In the genomic region with DNA sequence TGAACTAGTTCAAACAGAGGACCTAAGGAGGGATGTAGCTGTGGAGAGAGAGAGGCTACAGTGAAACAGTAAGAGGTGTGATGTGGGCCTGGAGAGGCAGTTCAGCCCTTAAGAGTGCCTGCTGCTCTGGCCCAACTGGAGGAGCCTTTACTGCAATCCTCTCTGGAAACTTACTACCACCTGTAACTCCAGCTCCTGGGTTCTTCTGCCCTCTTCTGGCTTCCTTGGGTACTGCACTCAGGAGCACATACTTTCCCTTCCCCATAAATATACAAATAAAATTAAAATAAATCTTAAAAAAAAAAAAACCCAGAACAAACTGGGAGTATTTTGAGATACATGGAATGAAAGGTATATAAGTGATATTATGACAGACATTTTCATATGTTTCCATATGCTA, we compare ENCODE assay signal across 9 mouse cellular contexts. TPM values are rescaled to one million over a fixed set of nuclear protein-coding genes. Genes with fewer than 3 reads are reported as not detected.
A peak's percentile ranks its signal among the peaks of the same experiment; 100 is the strongest.
DNase-seq lines count a peak whose midpoint lies in the region; ATAC-seq and TF ChIP-seq lines count a peak whose summit lies in the region.
"Had no signal": no experiment of that assay in that cellular context is flagged by ENCODE, and none has a peak within 500 bp of the region (broad histone marks: within the 10 kb centered on the region; RNA-seq: fewer than 3 reads in every experiment).

No protein-coding gene starts in this region.

- H3K27ac ChIP-seq in heart, embryonic 11.5 days (ENCODE audit: low read depth, low read length): no peak overlapping the region
- H3K27ac ChIP-seq: embryonic facial prominence, embryonic 15.5 days had no signal

- no peaks in the 10 kb centered on the region for H3K27me3 ChIP-seq in heart, embryonic 11.5 days (ENCODE audit: control insufficient read depth, insufficient read depth, low read length)
- no peaks in the 10 kb centered on the region for H3K27me3 ChIP-seq in G1E (ENCODE audit: insufficient read depth, low read length)
- H3K27me3 ChIP-seq: embryonic facial prominence, embryonic 15.5 days had no signal

- DNase-seq in heart, adult 8-10 months (ENCODE audit: low spot score): peak; percentile 37
- peak; percentile 22 for DNase-seq in 3134 (ENCODE audit: extremely low read depth, insufficient read length, low spot score)
- DNase-seq in G1E (ENCODE audit: low spot score): no peak
- DNase-seq in kidney, postnatal 36 days: peak; percentile 46 to 83
- DNase-seq in cerebellum, adult 8-10 months: no peak

- no peak overlapping the region for H3K4me3 ChIP-seq in heart, embryonic 11.5 days (ENCODE audit: low read depth, low read length)
- H3K4me3 ChIP-seq in G1E (ENCODE audit: low read depth, low read length): no peak overlapping the region
- H3K4me3 ChIP-seq: embryonic facial prominence, embryonic 15.5 days had no signal

- H3K4me2 ChIP-seq in heart, embryonic 11.5 days: no peak overlapping the region
- H3K4me2 ChIP-seq: embryonic facial prominence, embryonic 15.5 days had no signal

- no peak overlapping the region for H3K9ac ChIP-seq in heart, embryonic 11.5 days (ENCODE audit: low read depth, low read length)
- H3K9ac ChIP-seq: embryonic facial prominence, embryonic 15.5 days had no signal

- TF ChIP-seq CTCF in G1E (IDR thresholded peaks at IDR 0.05; ENCODE audit: low read depth, low read length): 0 out of 2 replicates have a peak, but pooled peaks have one; percentile 20

- H3K36me3 ChIP-seq in heart, embryonic 11.5 days (ENCODE audit: control insufficient read depth, insufficient read depth, low read length): no peaks in the 10 kb centered on the region
- H3K36me3 ChIP-seq in G1E (replicated peaks): no peaks in the 10 kb centered on the region
- H3K36me3 ChIP-seq: embryonic facial prominence, embryonic 15.5 days had no signal

- no peak for ATAC-seq in heart, embryonic 11.5 days (replicated peaks; ENCODE audit: insufficient number of reproducible peaks, low FRiP score, low TSS enrichment)
- no peak for ATAC-seq in G1E (ENCODE audit: extremely low read depth, insufficient number of reproducible peaks, low FRiP score, poor library complexity, severe bottlenecking)
- peak; percentile 79 for ATAC-seq in common myeloid progenitor, adult 5-6 weeks (replicated peaks; ENCODE audit: low read depth, poor library complexity, severe bottlenecking)
- 0 out of 2 replicates have a peak, but pooled peaks have one; percentile 44 for ATAC-seq in neutrophil, adult 5-6 weeks (ENCODE audit: extremely low read depth, insufficient number of reproducible peaks, low FRiP score, poor library complexity, severe bottlenecking)

- no peaks in the 10 kb centered on the region for H3K9me3 ChIP-seq in heart, embryonic 11.5 days (replicated peaks; ENCODE audit: control insufficient read depth, low read length)
- peaks cover 3% of the 10 kb centered on the region for H3K9me3 ChIP-seq in G1E (replicated peaks)
- H3K9me3 ChIP-seq: embryonic facial prominence, embryonic 15.5 days had no signal

- H3K4me1 ChIP-seq in heart, embryonic 11.5 days (ENCODE audit: control insufficient read depth, insufficient read depth, low read length): no peaks in the 10 kb centered on the region
- no peaks in the 10 kb centered on the region for H3K4me1 ChIP-seq in G1E (ENCODE audit: insufficient read depth, low read depth, low read length)
- H3K4me1 ChIP-seq: embryonic facial prominence, embryonic 15.5 days had no signal

RNA-seq across cellular contexts. Expression of a gene that starts 35.6 kb away (rescaled TPM):
- total RNA-seq in heart, adult 8-10 months (2022): 10 to 100 TPM; 24.2 to 31.6 (median 28.8) TPM
- 50.5 and 59.8 TPM in 2 replicates for polyA plus RNA-seq in heart, embryonic 11.5 days (2014; fragmentation: Nextera tagmentation; extraction: Ambion mirVana)
- 4.3 TPM in 1 of 2 replicates, not detected in the other for total RNA-seq in G1E (2014; fragmentation: Nextera tagmentation)
- 0.35 and 3.2 TPM in 2 replicates for total RNA-seq in G1E (2017)
- 0.09 and 0.27 TPM in 2 replicates for polyA plus RNA-seq in G1E (2012)
- not detected in 2 replicates for total RNA-seq in common myeloid progenitor, adult 5-6 weeks (2017)
- total RNA-seq in neutrophil, adult 5-6 weeks (2017): 0.12 TPM in 1 of 2 replicates, not detected in the other

Comparison
In these comparisons a context has a peak if more than half of its experiments do, and no peak if none do; other contexts are left out.
1. DNase-seq: peak in heart, adult 8-10 months (single experiment), 3134 (single experiment) and kidney, postnatal 36 days (2 of 2); none in G1E (single experiment) and cerebellum, adult 8-10 months (single experiment).
2. ATAC-seq: peak in common myeloid progenitor, adult 5-6 weeks (single experiment) and neutrophil, adult 5-6 weeks (single experiment); none in heart, embryonic 11.5 days (single experiment) and G1E (single experiment).
3. RNA of a gene that starts 35.6 kb away (total RNA-seq): 24.2 to 31.6 TPM in heart, adult 8-10 months; 0.35 to 4.3 TPM in G1E, not detected in common myeloid progenitor, adult 5-6 weeks and 0.12 TPM in neutrophil, adult 5-6 weeks; every median in the first group is over 4 times any median in the second.